Mouse (Mus musculus): ENCODE data around the gene Pcolce2.

Pcolce2 gene

DNA sequence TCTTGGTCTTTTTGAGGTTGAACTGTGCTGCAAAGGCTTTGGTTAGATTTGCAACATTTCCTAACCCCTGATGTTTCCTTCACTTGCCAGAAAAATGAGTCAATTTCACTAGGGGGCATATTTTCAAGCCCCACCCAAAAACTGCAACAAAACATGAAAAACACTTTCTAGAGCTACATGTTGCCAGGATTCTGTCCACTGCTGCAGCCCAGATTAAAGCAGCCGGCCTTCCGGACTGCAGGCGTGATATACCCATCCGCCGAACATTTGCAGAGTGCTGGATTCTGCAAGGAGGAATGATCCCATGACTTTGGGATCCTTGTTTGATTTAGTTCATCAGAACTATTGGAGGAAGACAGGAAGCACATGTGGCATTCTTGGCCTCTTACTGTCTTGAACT lies 17.0 kb downstream of the Pcolce2 start:
- DNase-seq (ENCODE audit: low spot score in 2 of 2): no peak

DNA sequence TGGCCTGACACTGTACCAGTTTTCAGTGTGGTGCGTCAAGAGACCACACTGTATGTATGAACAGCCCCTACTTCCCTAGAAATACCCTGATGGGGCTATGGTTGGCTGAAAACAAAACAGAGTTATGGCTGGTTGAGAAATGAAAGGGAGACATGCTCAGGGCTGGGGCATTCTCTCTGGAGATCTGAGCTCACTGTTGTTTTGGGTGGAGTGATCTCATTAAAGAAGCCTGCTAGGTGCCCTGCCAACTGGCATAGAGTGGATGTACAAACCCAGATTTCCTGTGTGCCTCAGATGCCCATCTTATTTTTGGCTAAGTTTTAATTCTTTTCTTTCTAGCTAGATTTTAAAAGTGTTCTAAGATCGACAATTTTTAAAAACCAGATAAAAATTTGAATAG lies 20.5 kb downstream of the Pcolce2 start:
- no peak for DNase-seq (ENCODE audit: low spot score in 2 of 2)

DNA sequence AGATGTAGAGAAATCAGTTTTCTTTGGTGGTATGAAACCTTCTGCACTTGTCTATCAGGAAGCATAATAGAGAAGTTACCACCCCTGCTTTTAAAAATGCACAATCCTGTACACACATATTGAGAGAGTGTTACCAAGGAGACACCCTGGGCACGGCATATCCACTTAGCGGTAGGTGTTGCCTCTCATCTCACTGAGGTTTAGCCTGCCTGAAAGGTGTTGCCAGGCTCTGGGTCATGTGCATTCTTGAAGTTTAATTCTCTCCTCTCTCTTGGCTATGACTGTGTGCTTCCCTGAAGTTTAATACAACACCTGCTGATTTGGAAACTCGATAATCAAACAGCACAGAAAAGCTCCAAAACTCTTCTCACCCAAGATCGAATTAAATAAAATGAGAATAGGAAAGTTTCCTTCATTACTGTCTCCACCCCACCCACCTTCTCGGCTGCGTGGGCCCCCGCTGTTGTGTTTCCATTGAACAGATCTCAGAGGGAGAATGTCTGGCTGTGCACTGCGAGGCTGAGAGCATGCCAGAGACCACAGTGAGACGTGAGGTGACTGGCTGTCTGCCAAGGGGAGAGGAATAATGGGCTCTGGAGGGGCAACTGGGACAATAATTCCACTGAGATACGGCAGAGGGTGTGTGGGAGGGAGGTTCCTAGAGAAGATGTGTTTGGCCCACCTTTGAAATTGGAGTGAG lies 27.0 kb downstream of the Pcolce2 start:
- no peak for DNase-seq (ENCODE audit: low spot score in 2 of 2)

DNA sequence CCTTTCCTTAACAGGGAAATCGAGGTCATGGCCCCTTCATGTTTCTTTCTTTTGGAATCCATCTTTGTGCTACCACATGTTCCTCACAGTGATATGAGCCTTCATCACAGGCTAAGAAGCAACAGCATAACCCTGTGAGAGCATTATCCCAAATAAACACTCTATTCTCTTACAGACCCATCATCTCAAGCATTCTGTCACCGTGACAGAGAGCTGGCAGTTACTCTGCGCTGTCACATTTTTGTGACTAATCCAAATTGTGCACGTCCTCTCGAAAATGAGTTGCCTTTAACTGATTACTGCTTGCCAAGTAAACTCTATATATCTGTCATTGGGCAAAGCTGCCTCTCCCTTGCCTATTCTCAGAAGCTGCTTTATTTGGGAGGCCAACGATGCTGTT lies 28.4 kb downstream of the Pcolce2 start:
- no peak for DNase-seq (ENCODE audit: low spot score in 2 of 2)

- DNase-seq (ENCODE audit: low spot score in 2 of 2): no peak
These were observed 30.4 kb downstream of the Pcolce2 start for GRCm38 (mm10) chr9:95667836-95668235.

GRCm38 (mm10) chr9:95668306-95668705 lies 30.9 kb downstream of the Pcolce2 start:
- no peak for DNase-seq (ENCODE audit: low spot score in 2 of 2)

DNA sequence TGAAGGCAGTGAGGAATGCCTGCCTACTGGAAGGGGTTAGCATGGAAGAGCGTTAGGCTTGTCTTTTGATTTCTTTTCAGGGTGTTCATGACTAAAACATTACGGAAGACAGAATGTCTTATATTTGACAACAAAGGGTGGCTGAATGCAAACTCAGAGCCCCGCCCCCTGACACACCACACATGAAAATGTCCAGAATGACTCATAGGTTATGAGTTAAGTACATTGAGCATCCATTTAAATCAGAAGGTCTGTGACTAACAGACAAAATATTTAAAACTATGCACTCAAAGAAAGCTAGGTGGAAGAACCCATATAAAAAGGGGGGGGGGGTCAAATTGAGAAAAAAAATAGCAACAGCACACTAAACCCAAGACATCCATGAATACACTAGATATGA lies 34.9 kb downstream of the Pcolce2 start:
- no peak for DNase-seq (ENCODE audit: low spot score in 2 of 2)

DNA sequence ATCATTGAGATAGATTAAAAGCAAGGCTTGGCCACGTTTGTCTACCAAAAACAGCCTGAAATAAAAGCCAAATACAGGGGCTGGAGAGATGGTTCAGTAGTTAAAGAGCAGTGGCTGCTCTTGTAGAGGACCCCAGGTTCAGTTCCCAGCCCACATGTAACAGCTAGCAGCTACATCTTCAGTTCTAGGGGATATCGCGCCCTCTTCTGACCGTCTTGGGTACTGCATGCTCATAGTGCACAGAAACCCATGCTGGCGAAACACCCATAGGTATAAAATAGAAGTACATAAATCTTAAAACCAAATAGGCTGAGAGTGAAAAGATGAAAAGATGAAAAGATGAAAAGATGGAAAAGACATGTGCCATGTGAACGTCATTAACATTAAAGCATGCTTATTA lies 35.4 kb downstream of the Pcolce2 start:
- no peak for DNase-seq (ENCODE audit: low spot score in 2 of 2)

DNA sequence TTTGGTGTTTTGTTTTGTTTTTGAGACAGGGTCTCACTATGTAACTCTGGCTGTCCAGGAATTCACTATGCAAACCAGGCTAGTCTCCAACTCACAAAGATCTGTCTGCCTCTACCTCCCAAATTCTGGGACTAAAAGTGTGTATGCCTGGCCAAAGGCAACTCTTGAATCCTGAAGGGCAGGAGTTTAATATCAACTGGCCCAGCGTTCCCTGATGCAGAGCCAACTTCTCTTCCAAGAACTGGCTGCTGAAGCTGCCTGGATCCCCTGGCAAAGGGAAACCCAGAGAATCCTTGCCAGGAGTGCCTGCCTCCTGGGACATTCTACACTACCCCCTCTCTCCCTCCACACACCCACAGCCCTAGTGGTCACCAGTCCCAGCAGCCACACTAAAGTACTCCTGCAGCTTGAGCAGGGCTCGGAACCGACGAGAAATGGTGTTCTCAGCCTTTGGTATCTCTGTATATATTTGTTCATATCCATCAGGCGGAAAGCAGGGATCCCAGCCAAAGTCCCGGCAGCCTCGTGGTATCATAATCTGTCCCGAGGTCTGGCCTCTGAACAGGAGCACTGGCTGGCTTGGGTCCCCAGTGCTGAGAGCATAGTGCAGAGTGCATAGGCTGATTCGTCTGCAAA lies 37.8 kb downstream of the Pcolce2 start:
- no peak for DNase-seq (ENCODE audit: low spot score in 2 of 2)

DNA sequence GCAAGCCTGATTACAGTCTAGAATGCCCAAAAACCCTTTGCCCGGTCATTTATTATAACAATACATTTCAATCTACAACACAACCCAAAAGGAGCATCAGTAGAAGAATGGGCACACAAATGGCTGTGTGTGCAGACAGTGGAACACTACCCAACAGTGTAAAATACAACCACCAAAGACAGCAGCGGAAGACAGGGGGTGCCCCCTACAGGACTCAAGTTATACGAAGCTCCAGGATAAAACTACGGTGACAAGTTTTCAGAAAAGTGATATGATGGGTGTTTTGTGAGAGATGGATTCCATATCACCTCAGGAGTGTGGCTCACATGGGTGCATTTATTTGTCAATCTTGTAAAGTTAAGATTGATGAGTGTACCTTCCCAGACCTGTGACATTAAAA lies 38.6 kb downstream of the Pcolce2 start:
- no peak for DNase-seq (ENCODE audit: low spot score in 2 of 2)

- no peak for DNase-seq (ENCODE audit: low spot score in 2 of 2)
These were observed 42.6 kb downstream of the Pcolce2 start for GRCm38 (mm10) chr9:95679966-95680365.

GRCm38 (mm10) chr9:95680691-95681090 lies 43.3 kb downstream of the Pcolce2 start:
- no peak for DNase-seq (ENCODE audit: low spot score in 2 of 2)

DNA sequence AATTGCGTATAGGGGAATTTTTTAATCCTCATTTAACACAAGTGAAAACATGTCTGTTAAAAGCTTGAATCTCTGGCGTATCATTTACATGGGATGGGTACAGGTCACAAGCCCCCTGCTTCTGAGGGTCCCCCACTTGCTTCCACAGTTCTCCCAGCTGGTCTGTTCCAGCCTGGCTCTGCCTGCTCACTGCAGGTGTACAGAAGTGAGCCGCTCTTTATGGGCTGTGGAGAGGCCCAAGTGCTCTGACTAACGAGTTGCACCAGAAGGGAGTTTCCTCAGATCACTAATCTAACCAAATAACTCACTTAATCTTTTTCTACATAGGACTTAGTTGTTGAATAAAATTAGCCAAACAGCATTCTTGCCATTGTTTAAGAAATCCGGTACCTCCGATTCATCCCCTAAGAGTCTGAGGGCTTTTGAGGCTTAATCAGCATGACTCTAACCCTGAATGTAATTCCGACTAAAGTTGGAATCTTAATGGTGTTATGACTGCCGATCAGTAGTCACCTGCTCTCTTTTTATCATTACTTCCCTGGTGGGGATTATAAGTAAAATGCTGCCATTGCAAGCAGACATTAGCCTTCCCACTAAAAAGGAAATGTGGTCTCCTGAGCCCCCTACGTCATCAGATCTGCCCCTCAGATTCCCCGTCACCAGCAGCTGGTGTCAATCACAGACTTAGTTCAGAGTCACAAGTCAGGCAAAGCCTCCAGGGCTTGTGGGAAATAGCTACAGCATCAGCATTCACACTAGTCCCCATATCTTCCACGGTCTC lies 48.4 kb downstream of the Pcolce2 start:
- no peak for DNase-seq (ENCODE audit: low spot score in 2 of 2)

- no peak for DNase-seq (ENCODE audit: low spot score in 2 of 2)
These were observed 50.7 kb downstream of the Pcolce2 start for GRCm38 (mm10) chr9:95688064-95688463.

DNA sequence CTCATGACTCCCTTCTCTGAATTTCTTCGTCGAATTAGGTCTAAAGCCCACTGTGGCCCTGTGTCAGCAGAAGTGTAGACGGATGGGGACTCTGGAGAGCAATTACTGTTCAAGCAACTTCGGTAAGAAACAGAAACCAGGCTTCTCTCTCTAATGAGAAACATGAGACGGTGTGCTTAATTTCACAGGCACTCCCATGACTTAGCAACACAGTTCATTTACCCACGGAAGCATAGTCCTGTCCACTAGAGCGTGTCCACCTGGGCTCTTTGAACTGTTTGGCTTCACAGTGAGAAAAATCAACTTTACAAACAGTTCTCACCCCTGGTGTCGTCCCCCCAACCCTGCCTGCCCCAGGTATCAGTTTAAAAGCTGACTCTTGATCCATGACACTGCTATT lies 55.4 kb downstream of the Pcolce2 start:
- no peak for DNase-seq (ENCODE audit: low spot score in 2 of 2)

DNA sequence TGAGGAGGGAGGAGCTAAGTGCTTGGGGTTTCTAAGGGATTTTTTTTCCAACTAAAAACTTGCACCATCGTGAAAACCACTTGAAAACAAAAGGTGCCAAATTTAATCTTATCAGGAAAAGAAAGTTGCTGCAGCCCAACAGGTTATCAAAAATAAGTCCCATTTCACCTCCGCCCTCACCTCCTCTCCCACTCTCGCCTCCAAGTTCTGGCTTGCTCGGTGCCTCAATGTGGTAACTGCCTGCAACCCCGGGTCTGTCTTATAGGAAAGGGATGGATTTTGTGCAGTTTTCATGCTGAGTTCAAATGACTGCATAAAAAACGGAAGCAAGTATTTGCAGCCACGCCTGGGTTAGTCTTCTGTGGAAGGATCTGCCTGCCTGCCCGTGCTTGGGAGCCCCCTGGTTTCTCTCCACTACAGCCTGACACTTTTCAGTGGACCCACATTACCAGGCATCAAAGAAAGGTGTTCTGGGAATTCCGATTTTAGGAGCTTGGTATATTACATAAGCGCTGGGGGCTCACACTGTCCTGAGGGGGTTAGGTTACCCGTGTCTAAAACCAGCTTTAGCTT lies 56.2 kb downstream of the Pcolce2 start:
- DNase-seq (ENCODE audit: low spot score in 2 of 2): no peak

DNA sequence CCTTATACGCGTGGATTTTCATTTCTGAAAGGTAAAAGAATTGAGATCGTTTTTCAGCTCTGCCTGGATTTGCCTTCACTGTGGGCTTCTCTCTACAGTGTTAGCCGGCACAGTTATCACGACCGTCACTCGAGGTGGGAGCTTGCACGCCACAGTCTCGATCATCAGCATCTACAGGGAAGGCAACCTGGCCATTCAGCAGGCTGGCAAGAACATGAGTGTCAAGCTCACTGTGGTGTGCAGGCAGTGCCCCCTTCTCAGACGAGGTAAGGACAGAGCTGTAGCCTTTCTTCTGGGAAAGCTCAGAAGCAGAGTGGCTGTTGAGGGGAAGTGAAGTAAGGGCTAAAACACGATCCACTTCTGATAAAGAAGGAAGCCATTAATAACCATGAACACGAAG lies 57.1 kb downstream of the Pcolce2 start:
- DNase-seq (ENCODE audit: low spot score in 2 of 2): no peak

- DNase-seq (ENCODE audit: low spot score in 2 of 2): no peak
These were observed 57.6 kb downstream of the Pcolce2 start for GRCm38 (mm10) chr9:95695023-95695422.

DNA sequence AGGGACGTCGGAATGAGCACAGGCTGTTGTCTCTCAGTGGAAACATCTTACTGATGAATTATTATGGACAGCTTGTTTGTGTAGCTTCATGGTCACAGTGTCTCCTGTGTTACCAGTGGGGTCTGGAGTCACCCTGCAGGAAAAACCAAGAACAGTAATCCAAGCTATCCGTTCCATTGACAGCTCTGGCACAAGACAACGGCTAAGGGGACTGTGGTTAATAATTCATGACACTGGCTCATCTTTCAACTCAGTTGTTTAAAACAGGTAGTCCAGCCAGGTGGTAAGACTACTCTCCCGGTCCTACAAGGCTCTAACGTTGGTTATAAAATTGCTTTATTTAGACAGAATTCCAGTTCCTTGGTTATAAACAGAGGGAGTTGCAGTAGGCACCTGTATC lies 59.2 kb downstream of the Pcolce2 start:
- no peak for DNase-seq (ENCODE audit: low spot score in 2 of 2)

- DNase-seq (ENCODE audit: low spot score in 2 of 2): peak in 1 of 2 experiments; percentile 8
These were observed 60.4 kb downstream of the Pcolce2 start for GRCm38 (mm10) chr9:95697808-95698207.

GRCm38 (mm10) chr9:95699273-95699672 lies 61.9 kb downstream of the Pcolce2 start:
- DNase-seq (ENCODE audit: low spot score in 2 of 2): no peak

GRCm38 (mm10) chr9:95704078-95704477 lies 66.7 kb downstream of the Pcolce2 start:
- no peak for DNase-seq (ENCODE audit: low spot score in 2 of 2)

- no peak for DNase-seq (ENCODE audit: low spot score in 2 of 2)
These were observed 68.0 kb downstream of the Pcolce2 start for GRCm38 (mm10) chr9:95705371-95705770.
